Mouse (Mus musculus): ENCODE results near the gene Cytl1.

Gene Cytl1

GRCm38 (mm10) chr5:37735224-37735623, at the start of gene Cytl1:
Gene Cytl1, plus strand, starts transcription at chr5:37735519.
- no peak for DNase-seq

- DNase-seq = no peak
Measured at GRCm38 (mm10) chr5:37692759-37693158, 42.6 kb upstream of the Cytl1 start.

- no peak for DNase-seq
Measured at GRCm38 (mm10) chr5:37695773-37696172, 39.5 kb upstream of the Cytl1 start.

GRCm38 (mm10) chr5:37697286-37697685, 38.0 kb upstream of the Cytl1 start:
- DNase-seq = no peak

- no peak for DNase-seq
Measured at GRCm38 (mm10) chr5:37699757-37700156, 35.6 kb upstream of the Cytl1 start.

- DNase-seq = no peak
Measured at GRCm38 (mm10) chr5:37704962-37705361, 30.4 kb upstream of the Cytl1 start.

- DNase-seq = no peak
Measured at GRCm38 (mm10) chr5:37708124-37708523, 27.2 kb upstream of the Cytl1 start.

GRCm38 (mm10) chr5:37709257-37709904, 25.9 kb upstream of the Cytl1 start:
- DNase-seq = no peak

GRCm38 (mm10) chr5:37716505-37717372, 18.6 kb upstream of the Cytl1 start, which contains the start of gene Stk32b:
Gene Stk32b, minus strand, starts transcription at chr5:37717171.
- no peak for DNase-seq

GRCm38 (mm10) chr5:37717384-37717963, 17.8 kb upstream of the Cytl1 start:
- DNase-seq = no peak

GRCm38 (mm10) chr5:37720670-37721069, 14.6 kb upstream of the Cytl1 start:
- no peak for DNase-seq

GRCm38 (mm10) chr5:37725220-37725886, 10.0 kb upstream of the Cytl1 start:
- no peak for DNase-seq

- no peak for DNase-seq
Measured at GRCm38 (mm10) chr5:37730781-37731180, 4.5 kb upstream of the Cytl1 start.

- no peak for DNase-seq
Measured at GRCm38 (mm10) chr5:37736213-37736612, 894 bp downstream of the Cytl1 start.

- DNase-seq = no peak
Measured at GRCm38 (mm10) chr5:37743889-37744707, 8.8 kb downstream of the Cytl1 start.

- DNase-seq = peak; percentile 21
Measured at GRCm38 (mm10) chr5:37752027-37752967, 17.0 kb downstream of the Cytl1 start.

- no peak for DNase-seq
Measured at GRCm38 (mm10) chr5:37753366-37753765, 18.0 kb downstream of the Cytl1 start.

- DNase-seq = no peak
Measured at GRCm38 (mm10) chr5:37762046-37762445, 26.7 kb downstream of the Cytl1 start.

GRCm38 (mm10) chr5:37765851-37766250, 30.5 kb downstream of the Cytl1 start:
- no peak for DNase-seq

GRCm38 (mm10) chr5:37767231-37767630, 31.9 kb downstream of the Cytl1 start:
- no peak for DNase-seq

GRCm38 (mm10) chr5:37769031-37769430, 33.7 kb downstream of the Cytl1 start:
- DNase-seq = peak; percentile 15

Data from cerebellum, adult 11-12 months (tissue).